Mouse (Mus musculus) kidney, embryonic 14.5 days (tissue): ENCODE measurements around the gene Rsu1. TPM values are rescaled to one million over a fixed set of nuclear protein-coding genes. Genes with fewer than 3 reads are reported as not detected.

Experiments used
- ATAC-seq: fragments of 200-750 bp; cut with Nextera tagmentation; 2 replicates; pipeline ENCODE4 v1.8.0; 2017; ENCODE audit warnings: moderate number of reproducible peaks, mild to moderate bottlenecking, moderate TSS enrichment, moderate library complexity; ENCODE audit not compliant: low FRiP score, low TSS enrichment
- H3K27ac ChIP-seq: fragments of 300-500 bp; sonication (generic); 2 replicates; pipeline ENCODE4 v1.5.1; 2014; ENCODE audit warnings: low read depth, mild to moderate bottlenecking, low read length, moderate library complexity, mixed read lengths
- H3K27me3 ChIP-seq: fragments of 300-500 bp; sonication (generic); 2 replicates; pipeline ENCODE4 v1.6.1; 2014; ENCODE audit warnings: mild to moderate bottlenecking, low read length; ENCODE audit not compliant: control insufficient read depth, insufficient read depth
- H3K36me3 ChIP-seq: fragments of 300-500 bp; sonication (generic); 2 replicates; pipeline ENCODE4 v1.6.1; 2014; ENCODE audit warnings: low read length, mixed read lengths; ENCODE audit not compliant: control insufficient read depth, insufficient read depth
- H3K4me1 ChIP-seq: fragments of 300-500 bp; sonication (generic); 2 replicates; pipeline ENCODE4 v1.6.1; 2014; ENCODE audit warnings: low read length, mixed read lengths; ENCODE audit not compliant: control insufficient read depth, insufficient read depth
- H3K4me2 ChIP-seq: fragments of 300-500 bp; sonication (generic); replicated peaks from 2 replicates; pipeline ENCODE4 v1.6.1; 2014; ENCODE audit warnings: low read depth, mild to moderate bottlenecking, low read length
- H3K4me3 ChIP-seq: fragments of 300-500 bp; sonication (generic); 2 replicates; pipeline ENCODE4 v1.5.1; 2014; ENCODE audit warnings: mild to moderate bottlenecking, low read length
- H3K9ac ChIP-seq: fragments of 300-500 bp; sonication (generic); 2 replicates; pipeline ENCODE4 v1.6.1; 2014; ENCODE audit warnings: low read depth, mild to moderate bottlenecking, low read length, moderate library complexity
- H3K9me3 ChIP-seq: fragments of 300-500 bp; sonication (generic); 2 replicates; pipeline ENCODE4 v1.6.1; 2016; ENCODE audit warnings: low read length; ENCODE audit not compliant: control insufficient read depth
- WGBS: fragments of 180-500 bp; shearing (Covaris S2); extraction: QIAGEN DNeasy Blood & Tissue Kit; methylation state at CpG from one replicate; pipeline ENCODE4 v1.1.7; 2014; 5-methylcytosine and 5-hydroxymethylcytosine counted together
- polyA plus RNA-seq: library from polyadenylated mRNA; unstranded; fragments of >200 nt; fragmentation: Nextera tagmentation; extraction: Ambion mirVana; gene quantifications from 2 replicates; pipeline ENCODE4 v1.2.1, GENCODE M21; 2014

Rsu1 gene
- polyA plus RNA-seq, 1 experiment from 2014 or later, result 119 TPM

GRCm38 (mm10) chr2:13106531-13106930 lies 164.7 kb downstream of the Rsu1 start:
- no peak overlapping the region for H3K4me3 ChIP-seq
- H3K36me3 ChIP-seq, result no peaks in the 10 kb centered on the region
- WGBS, result 19% methylated on average over 4 of the region's 4 CpGs
- 0 out of 2 replicates have a peak, but pooled peaks cover 3% of the 10 kb centered on the region for H3K4me1 ChIP-seq
- H3K9ac ChIP-seq, result no peak overlapping the region
- H3K4me2 ChIP-seq, result no peak overlapping the region
- peak; percentile 74; the same call in 1 of the 2 replicates for ATAC-seq
- no peaks in the 10 kb centered on the region for H3K27me3 ChIP-seq
- no peak overlapping the region for H3K27ac ChIP-seq
- H3K9me3 ChIP-seq, result no peaks in the 10 kb centered on the region

- Histone ChIP-seq H3K4me3 (no peak overlapping the region), H3K9me3 (no peaks in the 10 kb centered on the region), H3K4me2 (no peak overlapping the region), H3K27ac (no peak overlapping the region), H3K9ac (no peak overlapping the region), H3K27me3 (no peaks in the 10 kb centered on the region), H3K4me1 (0 out of 2 replicates have a peak, but pooled peaks cover 3% of the 10 kb centered on the region), H3K36me3 (no peaks in the 10 kb centered on the region)
- 21% methylated on average over 2 of the region's 2 CpGs for WGBS
- 0 out of 2 replicates have a peak, but pooled peaks have one; percentile 40 for ATAC-seq
Observed at GRCm38 (mm10) chr2:13104388-13104787, 166.8 kb downstream of the Rsu1 start.

GRCm38 (mm10) chr2:13103797-13104200 lies 167.4 kb downstream of the Rsu1 start:
- 63% methylated on average over 7 of the region's 7 CpGs for WGBS
- H3K27ac ChIP-seq, result no peak overlapping the region
- H3K4me2 ChIP-seq, result no peak overlapping the region

GRCm38 (mm10) chr2:13094045-13094444 lies 177.2 kb downstream of the Rsu1 start:
- H3K27me3 ChIP-seq, result no peaks in the 10 kb centered on the region
- H3K4me1 ChIP-seq, result no peaks in the 10 kb centered on the region
- no peak overlapping the region for H3K4me2 ChIP-seq
- no peak for ATAC-seq
- H3K9ac ChIP-seq, result no peak overlapping the region
- H3K27ac ChIP-seq, result no peak overlapping the region
- no peaks in the 10 kb centered on the region for H3K9me3 ChIP-seq
- 98% methylated on average over 5 of the region's 5 CpGs for WGBS
- H3K4me3 ChIP-seq, result no peak overlapping the region
- no peaks in the 10 kb centered on the region for H3K36me3 ChIP-seq

More at GRCm38 (mm10) chr2:13103797-13104200, 167.4 kb downstream of the Rsu1 start:
- Histone ChIP-seq H3K4me1 (0 out of 2 replicates have a peak, but pooled peaks cover 3% of the 10 kb centered on the region), H3K27me3 (no peaks in the 10 kb centered on the region), H3K36me3 (no peaks in the 10 kb centered on the region), H3K9ac (no peak overlapping the region), H3K9me3 (no peaks in the 10 kb centered on the region), H3K4me3 (no peak overlapping the region)
- ATAC-seq, result 0 out of 2 replicates have a peak, but pooled peaks have one; percentile 21

- WGBS, result 78% methylated on average over 1 of the region's 1 CpGs
- Histone ChIP-seq H3K4me2 (no peak overlapping the region), H3K9ac (no peak overlapping the region), H3K27ac (no peak overlapping the region), H3K9me3 (no peaks in the 10 kb centered on the region), H3K36me3 (no peaks in the 10 kb centered on the region), H3K4me1 (no peaks in the 10 kb centered on the region), H3K27me3 (no peaks in the 10 kb centered on the region), H3K4me3 (no peak overlapping the region)
- no peak for ATAC-seq
Observed at GRCm38 (mm10) chr2:13093570-13093969, 177.6 kb downstream of the Rsu1 start.

GRCm38 (mm10) chr2:13091399-13092015 lies 179.7 kb downstream of the Rsu1 start:
- no peaks in the 10 kb centered on the region for H3K9me3 ChIP-seq

GRCm38 (mm10) chr2:13090841-13091240 lies 180.4 kb downstream of the Rsu1 start:
- Histone ChIP-seq H3K27ac (no peak overlapping the region), H3K4me1 (no peaks in the 10 kb centered on the region), H3K9me3 (no peaks in the 10 kb centered on the region), H3K9ac (no peak overlapping the region), H3K36me3 (no peaks in the 10 kb centered on the region), H3K27me3 (no peaks in the 10 kb centered on the region), H3K4me3 (no peak overlapping the region), H3K4me2 (no peak overlapping the region)
- WGBS, result 100% methylated on average over 1 of the region's 1 CpGs
- ATAC-seq, result no peak

More at GRCm38 (mm10) chr2:13091399-13092015, 179.7 kb downstream of the Rsu1 start:
- Histone ChIP-seq H3K27me3 (no peaks in the 10 kb centered on the region), H3K27ac (no peak overlapping the region), H3K4me2 (no peak overlapping the region), H3K4me3 (no peak overlapping the region), H3K9ac (no peak overlapping the region), H3K4me1 (no peaks in the 10 kb centered on the region), H3K36me3 (no peaks in the 10 kb centered on the region)
- ATAC-seq, result peak; percentile 70
- WGBS, result 19% methylated on average over 5 of the region's 5 CpGs

GRCm38 (mm10) chr2:13089861-13090260 lies 181.4 kb downstream of the Rsu1 start:
- no peak overlapping the region for H3K4me2 ChIP-seq
- H3K9ac ChIP-seq, result no peak overlapping the region
- no peaks in the 10 kb centered on the region for H3K36me3 ChIP-seq
- no peak overlapping the region for H3K27ac ChIP-seq
- no peaks in the 10 kb centered on the region for H3K27me3 ChIP-seq
- H3K4me1 ChIP-seq, result no peaks in the 10 kb centered on the region
- ATAC-seq, result no peak
- no peaks in the 10 kb centered on the region for H3K9me3 ChIP-seq
- no peak overlapping the region for H3K4me3 ChIP-seq
- WGBS, result 88% methylated on average over 4 of the region's 4 CpGs

GRCm38 (mm10) chr2:13088266-13088665 lies 182.9 kb downstream of the Rsu1 start:
- no peak overlapping the region for H3K4me2 ChIP-seq
- no peaks in the 10 kb centered on the region for H3K27me3 ChIP-seq
- H3K9ac ChIP-seq, result no peak overlapping the region
- WGBS, result 81% methylated on average over 4 of the region's 4 CpGs
- no peaks in the 10 kb centered on the region for H3K9me3 ChIP-seq
- no peaks in the 10 kb centered on the region for H3K4me1 ChIP-seq
- no peak overlapping the region for H3K4me3 ChIP-seq
- no peak overlapping the region for H3K27ac ChIP-seq
- no peaks in the 10 kb centered on the region for H3K36me3 ChIP-seq
- no peak for ATAC-seq
